Mouse (Mus musculus): ENCODE measurements around the gene Fkbp15.

DNA sequence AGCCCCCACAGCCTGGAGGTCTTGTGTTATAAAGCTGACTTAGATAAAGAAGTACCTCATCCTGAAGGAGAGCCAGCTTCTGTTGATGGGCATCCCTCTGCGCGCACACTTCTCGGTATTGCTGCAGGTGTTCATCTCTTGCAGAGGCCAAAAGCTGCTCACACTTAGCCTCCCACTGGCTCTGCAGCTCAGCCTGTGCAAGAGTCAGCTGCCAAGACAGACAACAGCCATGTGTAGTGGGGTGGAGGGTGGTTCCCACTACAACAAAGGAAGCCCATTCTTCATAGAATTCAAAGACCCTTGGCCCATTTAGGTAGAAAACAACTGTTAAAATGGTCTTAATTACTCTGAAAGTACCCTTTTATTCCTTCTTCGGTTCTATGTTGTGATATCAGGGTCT lies 53.5 kb downstream of the Fkbp15 start:
- TF ChIP-seq CTCF (conservative IDR thresholded peaks at IDR 0.05; ENCODE audit: insufficient read depth, insufficient read length, low read depth, low read length): no peak
- no peak for TF ChIP-seq POLR2A (IDR thresholded peaks at IDR 0.05; ENCODE audit: low read depth, low read length)

Measured in kidney, adult 2 months (tissue).